Mouse (Mus musculus) lung, embryonic 14.5 days (tissue): ENCODE results near the gene Myo5c. TPM values are rescaled to one million over a fixed set of nuclear protein-coding genes. Genes with fewer than 3 reads are reported as not detected.
A peak's percentile ranks its signal among the peaks of the same experiment; 100 is the strongest.

ENCODE experiments used
- ATAC-seq: fragments of 200-750 bp; cut with Nextera tagmentation; 2 replicates; pipeline ENCODE4 v1.8.0; 2017; ENCODE audit warnings: mild to moderate bottlenecking, moderate TSS enrichment, moderate library complexity; ENCODE audit not compliant: insufficient read depth
- DNase-seq: peaks from one replicate; pipeline ENCODE4 v3.0.0-alpha.2; 2015
- H3K27ac ChIP-seq: fragments of 300-500 bp; sonication (generic); 2 replicates; pipeline ENCODE4 v1.5.1; 2014; ENCODE audit warnings: low read depth, mild to moderate bottlenecking, moderate library complexity
- H3K27me3 ChIP-seq: fragments of 300-500 bp; sonication (generic); 2 replicates; pipeline ENCODE4 v1.6.1; 2014; ENCODE audit warnings: low read length, control low read depth; ENCODE audit not compliant: insufficient read depth
- H3K36me3 ChIP-seq: fragments of 300-500 bp; sonication (generic); 2 replicates; pipeline ENCODE4 v1.6.1; 2014; ENCODE audit warnings: control low read depth; ENCODE audit not compliant: insufficient read depth
- H3K4me1 ChIP-seq: fragments of 300-500 bp; sonication (generic); 2 replicates; pipeline ENCODE4 v1.6.1; 2014; ENCODE audit warnings: antibody characterized with exemption, control low read depth; ENCODE audit not compliant: insufficient read depth
- H3K4me2 ChIP-seq: fragments of 300-500 bp; sonication (generic); 2 replicates; pipeline ENCODE4 v1.6.1; 2014; ENCODE audit warnings: mild to moderate bottlenecking
- H3K4me3 ChIP-seq: fragments of 300-500 bp; sonication (generic); 2 replicates; pipeline ENCODE4 v1.5.1; 2014; ENCODE audit warnings: low read depth, low read length
- H3K9ac ChIP-seq: fragments of 300-500 bp; sonication (generic); 2 replicates; pipeline ENCODE4 v1.6.1; 2014
- H3K9me3 ChIP-seq: fragments of 300-500 bp; sonication (generic); 2 replicates; pipeline ENCODE4 v1.6.1; 2016; ENCODE audit warnings: low read depth, low read length, control low read depth
- CTCF ChIP-seq: IDR thresholded peaks from 2 replicates; pipeline ENCODE4 v1.5.1; 2016; ENCODE audit warnings: antibody characterized with exemption, low read depth
- WGBS: fragments of 180-500 bp; shearing (Covaris S2); extraction: QIAGEN DNeasy Blood & Tissue Kit; methylation state at CpG from one replicate; pipeline ENCODE4 v1.1.7; 2014; 5-methylcytosine and 5-hydroxymethylcytosine counted together
- polyA plus RNA-seq: library from polyadenylated mRNA; unstranded; fragments of >200 nt; fragmentation: Nextera tagmentation; extraction: Ambion mirVana; gene quantifications from 2 replicates; pipeline ENCODE4 v1.2.1, GENCODE M21; 2014

The Myo5c gene
- polyA plus RNA-seq, 1 experiment from 2014 or later, result 28.9 TPM

DNA sequence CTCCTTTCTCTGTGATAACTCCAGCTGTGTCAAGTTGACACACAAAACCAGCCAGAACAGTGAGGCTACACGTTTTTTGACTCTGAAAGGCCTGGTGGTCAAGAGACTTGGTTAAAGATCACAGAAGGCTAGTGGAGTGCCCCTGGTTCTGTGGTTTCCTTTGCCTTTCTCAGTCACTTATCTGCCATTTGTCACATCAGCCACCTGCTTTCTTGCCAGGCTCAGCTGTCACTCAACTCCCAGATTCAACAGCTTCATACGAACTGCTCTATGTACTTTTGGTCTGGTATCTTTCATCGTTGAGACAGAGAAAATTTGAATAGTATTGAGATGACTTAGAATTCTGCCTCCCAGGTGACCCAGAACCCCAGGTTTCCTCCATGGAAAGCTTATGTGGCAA, 21.9 kb downstream of the Myo5c start:
- ATAC-seq (no peak), DNase-seq (no peak)
- H3K4me3 ChIP-seq, result no peak overlapping the region
- 0 out of 2 replicates have a peak overlapping the region, but pooled peaks have one; percentile 5 for H3K27ac ChIP-seq
- peaks cover 11% of the 10 kb centered on the region; the same call in 1 of the 2 replicates for H3K36me3 ChIP-seq
- H3K9me3 ChIP-seq, result no peaks in the 10 kb centered on the region
- WGBS, result 31% methylated on average over 3 of the region's 3 CpGs
- 0 out of 2 replicates have a peak, but pooled peaks cover 2% of the 10 kb centered on the region for H3K4me1 ChIP-seq
- no peak overlapping the region for H3K9ac ChIP-seq
- no peak for TF ChIP-seq CTCF
- H3K27me3 ChIP-seq, result no peaks in the 10 kb centered on the region
- no peak overlapping the region for H3K4me2 ChIP-seq

DNA sequence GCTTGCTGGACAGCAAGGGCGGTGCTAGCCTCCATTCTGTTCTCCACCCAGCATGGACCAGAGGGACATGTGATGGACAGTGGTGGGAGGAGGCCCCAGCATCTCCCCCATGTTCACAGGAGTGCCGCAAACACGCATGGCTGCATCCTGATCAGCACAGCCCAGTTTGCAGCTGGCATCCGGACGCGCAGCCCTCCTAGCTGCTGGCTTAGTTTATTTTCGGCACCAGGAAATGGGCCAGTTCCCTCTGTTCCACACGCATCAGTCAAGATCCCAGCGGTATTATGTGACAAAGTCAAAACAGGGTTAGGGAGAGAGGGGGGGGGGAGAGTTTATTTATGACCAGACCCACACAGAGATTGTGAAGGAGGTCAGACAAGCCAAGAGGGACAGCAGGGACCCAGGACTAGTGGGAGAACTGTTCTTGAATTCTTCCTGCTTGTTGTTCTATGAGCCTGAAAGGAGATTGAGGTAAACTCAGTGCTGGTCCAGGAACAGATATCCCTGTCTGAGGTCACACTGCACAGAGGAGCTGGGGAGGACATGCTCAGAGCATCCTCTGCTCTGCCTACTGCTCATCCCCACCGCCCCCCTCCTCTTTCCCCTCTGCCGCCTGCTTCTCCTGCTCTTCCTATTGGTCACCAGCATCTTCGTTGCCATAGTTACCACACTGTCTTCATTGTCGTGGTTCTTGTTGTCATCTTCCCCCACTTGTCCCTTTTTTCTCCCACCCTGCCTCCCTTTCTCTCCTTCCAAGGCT, 22.6 kb downstream of the Myo5c start:
- peak; percentile 56 for DNase-seq
- ATAC-seq, result peak; percentile 81
- H3K9ac ChIP-seq, result no peak overlapping the region
- no peak overlapping the region for H3K4me3 ChIP-seq
- H3K4me2 ChIP-seq, result no peak overlapping the region
- H3K27me3 ChIP-seq, result no peaks in the 10 kb centered on the region
- TF ChIP-seq CTCF, result no peak
- 0 out of 2 replicates have a peak overlapping the region, but pooled peaks have one; percentile 5 for H3K27ac ChIP-seq
- WGBS, result 43% methylated on average over 13 of the region's 13 CpGs
- peaks cover 12% of the 10 kb centered on the region; the same call in 1 of the 2 replicates for H3K36me3 ChIP-seq
- H3K4me1 ChIP-seq, result 0 out of 2 replicates have a peak, but pooled peaks cover 2% of the 10 kb centered on the region
- no peaks in the 10 kb centered on the region for H3K9me3 ChIP-seq

DNA sequence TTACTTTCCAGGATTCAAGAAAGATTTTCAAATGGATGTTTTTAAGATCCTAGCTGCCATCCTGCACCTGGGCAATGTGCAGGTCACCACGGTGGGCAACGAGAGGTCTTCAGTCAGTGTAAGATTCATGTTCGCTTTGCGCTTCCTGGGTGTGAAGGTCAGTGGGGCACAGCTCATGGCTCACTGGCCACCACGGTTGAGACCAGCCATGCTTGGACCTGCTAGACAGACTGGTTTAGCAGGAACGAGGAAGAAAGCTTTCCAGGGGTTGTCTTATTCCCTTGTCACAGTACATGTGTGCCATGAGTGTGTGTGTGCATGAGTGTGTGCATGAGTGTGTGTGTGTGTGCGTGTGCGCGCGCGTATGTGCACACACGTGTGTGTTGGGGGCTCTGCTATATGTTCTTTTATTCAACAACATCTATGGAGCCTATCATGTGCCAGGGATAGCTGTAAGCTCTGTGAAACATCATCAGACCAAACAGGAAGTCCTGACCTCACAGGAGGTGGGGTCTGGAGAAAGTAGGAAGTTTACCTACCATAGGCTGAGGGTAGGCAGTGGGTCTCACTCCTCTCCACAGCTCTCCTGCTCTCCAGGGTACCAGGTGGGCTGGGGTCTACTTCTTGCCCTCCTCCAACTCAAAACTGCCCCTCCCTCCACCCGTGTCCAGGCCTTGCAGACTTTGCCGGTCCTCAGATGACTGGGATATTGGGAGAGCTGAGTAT, 24.2 kb downstream of the Myo5c start:
- Histone ChIP-seq H3K36me3 (0 out of 2 replicates have a peak, but pooled peaks cover 12% of the 10 kb centered on the region), H3K4me2 (no peak overlapping the region), H3K4me3 (no peak overlapping the region), H3K9me3 (no peaks in the 10 kb centered on the region), H3K27me3 (no peaks in the 10 kb centered on the region), H3K27ac (no peak overlapping the region), H3K4me1 (0 out of 2 replicates have a peak, but pooled peaks cover 2% of the 10 kb centered on the region), H3K9ac (no peak overlapping the region)
- ATAC-seq (no peak), DNase-seq (peak; percentile 36)
- no peak for TF ChIP-seq CTCF
- WGBS, result 82% methylated on average over 14 of the region's 14 CpGs

DNA sequence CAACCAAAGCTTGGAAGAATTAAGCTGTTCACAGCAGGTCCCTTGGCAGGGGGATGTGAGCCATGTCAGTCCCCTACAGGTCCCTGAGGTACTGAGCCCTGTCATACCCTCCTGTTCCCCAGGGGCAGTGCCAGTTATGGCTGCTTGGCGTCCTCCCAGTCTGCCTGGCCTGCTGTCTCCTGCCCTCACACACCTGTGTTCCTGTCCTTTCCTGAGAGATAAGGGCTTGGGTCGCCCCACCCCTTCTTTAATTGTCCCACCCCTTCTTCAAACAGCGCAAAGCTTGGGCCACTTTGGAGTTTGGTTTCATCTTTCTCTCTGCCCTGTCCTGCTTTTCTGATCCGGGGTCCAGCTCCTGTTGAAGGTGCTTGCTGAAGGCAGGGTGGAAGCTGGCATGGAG, 27.0 kb downstream of the Myo5c start:
- no peak overlapping the region for H3K4me3 ChIP-seq
- DNase-seq (no peak), ATAC-seq (no peak)
- WGBS, result 57% methylated on average over 4 of the region's 4 CpGs
- H3K4me1 ChIP-seq, result 0 out of 2 replicates have a peak, but pooled peaks cover 2% of the 10 kb centered on the region
- no peak overlapping the region for H3K9ac ChIP-seq
- peaks cover 21% of the 10 kb centered on the region; the same call in 1 of the 2 replicates for H3K36me3 ChIP-seq
- H3K27ac ChIP-seq, result no peak overlapping the region
- no peaks in the 10 kb centered on the region for H3K27me3 ChIP-seq
- no peak for TF ChIP-seq CTCF
- no peaks in the 10 kb centered on the region for H3K9me3 ChIP-seq
- H3K4me2 ChIP-seq, result no peak overlapping the region

DNA sequence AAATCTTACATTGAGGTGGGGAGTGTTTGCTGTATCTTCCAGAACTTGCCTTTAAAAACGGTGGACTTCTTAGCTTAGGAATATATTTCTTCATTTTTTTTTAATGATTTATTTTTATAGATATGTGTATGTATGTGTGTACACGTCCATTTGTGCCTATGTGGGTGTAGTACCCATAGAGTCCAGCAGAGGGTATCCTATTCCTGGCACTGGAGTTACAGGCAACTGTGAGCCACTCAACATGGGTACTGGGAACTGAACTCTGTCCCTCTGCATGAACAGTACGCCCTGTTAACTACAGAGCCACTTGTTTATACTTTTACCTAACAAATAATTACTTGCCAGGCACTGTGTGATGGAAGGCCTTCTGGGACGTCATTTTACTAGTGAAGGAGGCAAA, 27.8 kb downstream of the Myo5c start:
- no peaks in the 10 kb centered on the region for H3K9me3 ChIP-seq
- peaks cover 21% of the 10 kb centered on the region; the same call in 1 of the 2 replicates for H3K36me3 ChIP-seq
- 0 out of 2 replicates have a peak, but pooled peaks cover 2% of the 10 kb centered on the region for H3K4me1 ChIP-seq
- TF ChIP-seq CTCF, result peak; percentile 57
- H3K27me3 ChIP-seq, result no peaks in the 10 kb centered on the region
- no peak for ATAC-seq
- no peak overlapping the region for H3K9ac ChIP-seq
- DNase-seq, result no peak
- H3K4me3 ChIP-seq, result no peak overlapping the region
- H3K27ac ChIP-seq, result no peak overlapping the region
- no peak overlapping the region for H3K4me2 ChIP-seq
- 83% methylated on average over 4 of the region's 4 CpGs for WGBS

DNA sequence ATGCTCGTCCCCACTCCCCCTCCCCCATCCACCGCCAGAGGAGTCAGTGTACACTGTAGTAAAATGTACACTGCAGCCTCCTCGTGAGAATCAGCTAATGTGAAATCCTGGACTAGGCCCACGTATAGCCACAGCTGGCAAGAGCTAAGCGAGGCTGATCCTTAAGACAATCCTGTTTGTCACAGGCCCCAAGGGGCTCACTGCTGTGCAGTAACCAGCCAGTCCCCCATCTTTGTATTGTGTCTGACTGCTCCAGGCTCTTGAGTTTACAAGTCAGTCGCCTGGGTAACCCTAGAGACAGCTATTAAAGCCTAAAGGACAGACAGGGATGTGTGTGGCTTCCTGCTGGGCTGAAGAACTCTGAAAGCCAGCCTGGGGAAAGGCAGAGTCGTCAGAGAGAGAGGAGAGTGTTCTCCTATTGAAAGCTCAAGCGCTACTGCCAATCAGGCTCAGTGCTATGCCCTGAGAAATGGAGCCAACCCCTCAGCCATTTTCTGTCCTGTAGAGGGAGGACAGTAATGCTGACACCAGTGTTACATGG, 29.6 kb downstream of the Myo5c start:
- no peak overlapping the region for H3K9ac ChIP-seq
- no peak overlapping the region for H3K4me3 ChIP-seq
- H3K27ac ChIP-seq, result peak overlapping the region; percentile 42; the same call in 1 of the 2 replicates
- peaks cover 19% of the 10 kb centered on the region; the same call in 1 of the 2 replicates for H3K36me3 ChIP-seq
- no peaks in the 10 kb centered on the region for H3K4me1 ChIP-seq
- DNase-seq (peak; percentile 22), ATAC-seq (no peak)
- WGBS, result 13% methylated on average over 8 of the region's 8 CpGs
- TF ChIP-seq CTCF, result no peak
- no peaks in the 10 kb centered on the region for H3K9me3 ChIP-seq
- no peak overlapping the region for H3K4me2 ChIP-seq
- H3K27me3 ChIP-seq, result no peaks in the 10 kb centered on the region
